Mouse (Mus musculus) forebrain, embryonic 16.5 days (tissue): ENCODE results near the gene Ccdc22. TPM values are rescaled to one million over a fixed set of nuclear protein-coding genes. Genes with fewer than 3 reads are reported as not detected.

Source experiments
- ATAC-seq: fragments of 200-750 bp; cut with Nextera tagmentation; 2 replicates; pipeline ENCODE4 v1.8.0; 2017; ENCODE audit warnings: mild to moderate bottlenecking, moderate library complexity
- H3K27ac ChIP-seq: fragments of 300-500 bp; sonication (generic); 2 replicates; pipeline ENCODE4 v1.5.1; 2014; ENCODE audit warnings: low read length, control low read depth
- H3K27me3 ChIP-seq: fragments of 300-500 bp; sonication (generic); replicated peaks from 2 replicates; pipeline ENCODE4 v1.6.1; 2014; ENCODE audit warnings: low read length; ENCODE audit not compliant: control insufficient read depth, insufficient read depth
- H3K36me3 ChIP-seq: fragments of 300-500 bp; sonication (generic); 2 replicates; pipeline ENCODE4 v1.6.1; 2014; ENCODE audit not compliant: control insufficient read depth, insufficient read depth
- H3K4me1 ChIP-seq: fragments of 300-500 bp; sonication (generic); replicated peaks from 2 replicates; pipeline ENCODE4 v1.6.1; 2014; ENCODE audit warnings: low read length; ENCODE audit not compliant: control insufficient read depth, insufficient read depth
- H3K4me2 ChIP-seq: fragments of 300-500 bp; sonication (generic); 2 replicates; pipeline ENCODE4 v1.6.1; 2014; ENCODE audit warnings: mild to moderate bottlenecking, low read length, control low read depth
- H3K4me3 ChIP-seq: fragments of 300-500 bp; sonication (generic); replicated peaks from 2 replicates; pipeline ENCODE4 v1.5.1; 2014; ENCODE audit warnings: mild to moderate bottlenecking, low read length, control low read depth
- H3K9ac ChIP-seq: fragments of 300-500 bp; sonication (generic); replicated peaks from 2 replicates; pipeline ENCODE4 v1.6.1; 2014; ENCODE audit warnings: low read depth, low read length, control low read depth
- H3K9me3 ChIP-seq: fragments of 300-500 bp; sonication (generic); 2 replicates; pipeline ENCODE4 v1.6.1; 2016; ENCODE audit warnings: low read length; ENCODE audit not compliant: control insufficient read depth
- WGBS: fragments of 180-500 bp; shearing (Covaris S2); extraction: QIAGEN DNeasy Blood & Tissue Kit; methylation state at CpG from one replicate; pipeline ENCODE4 v1.1.7; 2014; 5-methylcytosine and 5-hydroxymethylcytosine counted together
- polyA plus RNA-seq: library from polyadenylated mRNA; unstranded; fragments of >200 nt; fragmentation: Nextera tagmentation; extraction: Ambion mirVana; gene quantifications from 2 replicates; pipeline ENCODE4 v1.2.1, GENCODE M21; 2015

The Ccdc22 gene
- polyA plus RNA-seq, 1 experiment from 2014 or later = 40.5 TPM

DNA sequence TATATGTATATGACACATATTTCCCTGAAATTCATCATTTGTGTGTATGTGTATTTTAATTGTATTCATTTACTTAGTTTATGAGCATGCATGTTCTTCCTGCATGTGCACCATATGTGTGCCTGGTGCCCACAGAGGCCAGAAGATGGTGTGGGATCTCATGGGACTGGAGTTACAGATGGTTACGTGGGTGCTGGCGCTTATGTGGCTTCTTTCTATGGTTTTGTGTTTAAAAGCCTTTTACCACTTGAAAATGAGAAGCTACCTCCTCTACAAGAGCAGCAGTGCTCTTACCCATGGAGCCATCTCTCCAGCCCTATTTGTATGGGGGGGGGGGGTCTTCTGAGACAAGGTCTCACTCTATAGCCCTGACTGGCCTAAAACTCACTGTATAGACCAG is 24.2 kb downstream of the Ccdc22 start:
- H3K4me1 ChIP-seq = no peaks in the 10 kb centered on the region
- no peak overlapping the region for H3K27ac ChIP-seq
- no peaks in the 10 kb centered on the region for H3K36me3 ChIP-seq
- H3K9me3 ChIP-seq = no peaks in the 10 kb centered on the region
- no peak for ATAC-seq
- no peaks in the 10 kb centered on the region for H3K27me3 ChIP-seq
- H3K4me3 ChIP-seq = no peak overlapping the region
- 84% methylated on average over 2 of the region's 2 CpGs for WGBS
- H3K4me2 ChIP-seq = no peak overlapping the region
- H3K9ac ChIP-seq = no peak overlapping the region

DNA sequence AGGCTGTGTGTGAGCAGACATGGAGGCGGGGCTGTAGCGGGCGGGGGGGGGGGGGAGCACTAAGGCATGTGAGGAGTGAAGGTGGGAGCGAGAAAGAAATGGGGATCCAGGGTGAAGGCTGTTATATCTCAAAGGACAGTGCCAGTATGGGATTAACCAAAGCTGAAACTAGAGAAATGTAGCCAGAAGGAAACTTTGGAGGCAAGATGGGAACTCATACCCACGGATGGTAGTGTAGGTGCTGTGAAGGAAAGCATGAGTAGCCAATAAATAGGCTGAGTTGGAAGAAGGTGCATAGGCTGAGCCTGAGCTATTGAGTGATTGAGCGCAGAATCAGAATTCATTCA is 30.5 kb downstream of the Ccdc22 start:
- ATAC-seq = peak; percentile 4
- no peaks in the 10 kb centered on the region for H3K9me3 ChIP-seq
- WGBS = 32% methylated on average over 3 of the region's 6 CpGs
- no peaks in the 10 kb centered on the region for H3K27me3 ChIP-seq
- H3K4me2 ChIP-seq = peak overlapping the region; percentile 51
- peak overlapping the region; percentile 57 for H3K4me3 ChIP-seq
- no peaks in the 10 kb centered on the region for H3K36me3 ChIP-seq
- peaks cover 17% of the 10 kb centered on the region for H3K4me1 ChIP-seq
- peak overlapping the region; percentile 89 for H3K27ac ChIP-seq
- peak overlapping the region; percentile 42; the same call in 1 of the 2 replicates for H3K9ac ChIP-seq

DNA sequence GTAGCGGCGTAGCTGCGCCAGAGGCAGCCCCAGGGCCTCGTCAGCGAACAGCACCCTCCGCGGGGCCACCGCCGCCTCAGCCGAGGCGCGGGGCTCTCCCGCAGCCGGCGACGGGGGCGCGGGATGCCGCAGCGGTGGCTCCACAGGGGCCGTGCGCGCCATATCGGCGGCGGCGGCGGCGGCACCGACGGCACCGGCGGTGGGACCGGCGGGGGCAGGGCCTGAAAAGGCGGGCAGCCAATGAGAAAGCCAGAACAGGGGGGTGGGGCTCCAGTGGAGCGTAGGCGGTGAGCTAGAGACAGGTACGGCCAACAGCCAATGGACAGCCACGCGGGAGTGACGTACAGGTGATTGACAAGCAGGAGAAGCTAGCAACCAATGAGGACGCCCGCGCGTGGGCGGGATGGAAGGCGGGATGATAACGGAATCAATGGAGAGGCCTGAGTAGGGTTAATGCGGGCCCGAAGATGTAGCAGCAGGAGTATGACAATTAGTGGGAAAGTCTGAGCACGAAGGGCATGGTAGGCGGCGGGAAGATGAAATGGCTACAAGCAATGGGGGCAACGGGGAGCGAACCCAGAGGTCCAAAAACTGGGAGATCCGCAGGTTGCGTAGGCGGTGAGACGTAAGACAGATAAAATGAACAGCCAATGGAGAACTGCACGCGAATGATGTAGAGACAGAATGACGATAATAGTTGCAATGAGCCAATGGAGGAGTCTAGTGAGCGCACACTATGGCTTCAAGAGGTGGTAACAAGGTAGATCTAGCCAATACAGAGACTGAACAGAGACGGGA is 31.0 kb downstream of the Ccdc22 start, which contains the start of gene Ppp1r3f:
Gene Ppp1r3f (minus strand): TSS at position 197 of the 798 bp plus-strand sequence.
- peak within 1 kb of the TSS; percentile 72 for H3K9ac ChIP-seq
- no peaks in the 10 kb centered on the region for H3K9me3 ChIP-seq
- H3K4me3 ChIP-seq = peak within 1 kb of the TSS; percentile 57
- H3K4me1 ChIP-seq = peaks cover 17% of the 10 kb centered on the region
- H3K27ac ChIP-seq = peak within 1 kb of the TSS; percentile 89
- H3K27me3 ChIP-seq = no peaks in the 10 kb centered on the region
- 22% methylated on average over 32 of the region's 65 CpGs for whole genome bisulfite sequencing
- H3K4me2 ChIP-seq = peak within 1 kb of the TSS; percentile 65
- no peaks in the 10 kb centered on the region for H3K36me3 ChIP-seq
- peak; percentile 97 for ATAC-seq

DNA sequence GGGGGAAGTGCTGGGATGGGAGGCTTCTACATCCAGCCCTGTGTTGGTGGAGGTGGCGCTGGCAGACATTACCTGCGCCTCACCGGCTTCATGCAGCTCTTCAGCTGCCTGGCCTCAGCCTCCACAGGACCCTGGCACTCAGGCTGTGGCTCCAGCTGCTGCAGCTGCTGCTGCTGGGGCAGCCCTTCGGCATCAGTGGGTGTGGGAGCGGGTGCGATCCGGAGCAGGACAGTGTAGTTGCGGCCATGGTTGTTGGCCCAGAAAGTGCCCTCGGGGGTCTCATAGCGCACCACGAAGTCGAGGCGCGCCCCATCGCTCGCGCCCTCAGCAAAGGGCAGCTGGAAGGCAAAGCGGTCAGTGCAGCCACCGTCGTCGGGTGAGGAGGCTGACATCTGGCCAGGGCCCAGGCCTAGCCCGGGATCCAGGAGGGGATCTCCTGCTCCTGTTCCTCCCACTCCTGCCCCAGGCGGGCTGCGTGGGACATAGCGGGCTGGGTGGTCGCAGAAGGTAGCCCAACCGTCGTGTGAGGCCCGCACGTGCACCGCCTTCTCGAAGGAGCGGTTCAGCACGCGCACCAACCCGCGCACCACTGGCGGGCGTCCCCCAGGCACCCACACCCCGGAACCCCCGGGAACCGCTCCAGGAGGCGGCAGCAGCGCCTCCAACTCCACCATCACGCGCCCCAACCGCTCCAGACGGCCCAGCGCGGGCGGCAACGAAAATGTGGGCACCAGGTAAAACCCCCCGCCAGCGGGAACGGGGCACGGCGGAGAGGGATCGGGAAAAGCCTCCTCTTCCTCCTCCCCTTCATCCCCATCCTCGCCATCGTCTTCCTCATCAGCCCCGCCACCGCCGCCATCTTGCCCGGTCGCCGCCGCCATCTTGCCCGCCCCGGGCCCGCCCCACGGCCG is 31.9 kb downstream of the Ccdc22 start, which contains the start of gene Foxp3:
Gene Foxp3 (plus strand): TSS at position 469 of the 911 bp plus-strand sequence.
- no peaks in the 10 kb centered on the region for H3K27me3 ChIP-seq
- no peaks in the 10 kb centered on the region for H3K9me3 ChIP-seq
- H3K4me3 ChIP-seq = peak within 1 kb of the TSS; percentile 57
- peak; percentile 1; the same call in 1 of the 2 replicates for ATAC-seq
- peak within 1 kb of the TSS; percentile 65 for H3K4me2 ChIP-seq
- H3K9ac ChIP-seq = peak within 1 kb of the TSS; percentile 72
- H3K27ac ChIP-seq = peak within 1 kb of the TSS; percentile 89
- no peaks in the 10 kb centered on the region for H3K36me3 ChIP-seq
- 45% methylated on average over 46 of the region's 72 CpGs for WGBS
- peaks cover 17% of the 10 kb centered on the region for H3K4me1 ChIP-seq

DNA sequence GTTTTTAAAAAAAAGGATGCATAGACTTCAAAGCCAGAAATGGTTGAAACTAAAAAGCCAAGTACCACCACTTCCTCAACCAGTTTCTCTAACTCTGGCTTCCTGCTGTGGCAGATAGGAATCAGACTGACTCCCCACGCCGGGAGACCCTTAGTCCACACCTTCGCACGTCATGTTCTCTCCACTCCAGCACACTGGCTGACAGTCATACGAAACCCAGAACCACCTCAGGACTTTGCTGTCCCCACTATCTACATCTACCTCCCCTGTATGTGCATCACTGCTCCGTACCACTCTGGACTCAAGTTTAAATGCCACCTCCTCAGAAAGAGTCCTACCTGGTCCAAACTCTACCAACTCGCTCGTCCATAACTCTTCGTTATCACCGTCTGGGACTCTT is 32.9 kb downstream of the Ccdc22 start:
- Histone ChIP-seq H3K4me3 (no peak overlapping the region), H3K4me1 (peaks cover 17% of the 10 kb centered on the region), H3K9me3 (no peaks in the 10 kb centered on the region), H3K27me3 (no peaks in the 10 kb centered on the region), H3K27ac (no peak overlapping the region), H3K4me2 (peak overlapping the region; percentile 65; the same call in 1 of the 2 replicates), H3K9ac (no peak overlapping the region), H3K36me3 (no peaks in the 10 kb centered on the region)
- no peak for ATAC-seq
- WGBS = 89% methylated on average over 10 of the region's 10 CpGs

DNA sequence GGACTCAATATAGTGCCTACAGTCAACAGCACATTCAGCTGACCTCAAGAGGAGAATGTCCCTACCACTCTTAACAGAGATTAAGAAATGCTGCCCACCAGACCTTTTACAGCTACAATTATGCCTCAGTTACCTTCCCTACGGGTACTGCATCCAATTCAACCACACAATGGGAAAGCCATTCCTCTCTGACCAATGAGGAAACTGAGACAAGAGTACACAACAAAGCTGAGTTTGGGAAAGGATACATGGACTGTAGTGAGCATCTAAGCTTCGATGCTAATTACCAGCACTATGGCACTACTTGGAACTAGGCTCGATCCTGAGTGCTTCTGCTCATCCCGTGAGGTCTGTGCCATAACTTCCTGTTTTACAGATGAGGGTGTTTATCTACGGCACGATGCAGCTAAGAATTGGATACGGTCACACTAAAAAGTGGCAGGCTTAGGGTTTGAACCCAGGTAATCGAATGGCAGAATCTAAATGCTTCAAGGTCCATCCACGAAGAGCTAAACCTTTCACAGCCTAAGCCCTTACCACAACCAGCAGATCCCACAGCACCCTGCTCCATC is 33.7 kb downstream of the Ccdc22 start:
- Histone ChIP-seq H3K9me3 (no peaks in the 10 kb centered on the region), H3K4me1 (peaks cover 17% of the 10 kb centered on the region), H3K36me3 (no peaks in the 10 kb centered on the region), H3K4me2 (no peak overlapping the region), H3K27ac (no peak overlapping the region), H3K27me3 (no peaks in the 10 kb centered on the region), H3K4me3 (no peak overlapping the region), H3K9ac (no peak overlapping the region)
- no peak for ATAC-seq
- 93% methylated on average over 9 of the region's 9 CpGs for WGBS

DNA sequence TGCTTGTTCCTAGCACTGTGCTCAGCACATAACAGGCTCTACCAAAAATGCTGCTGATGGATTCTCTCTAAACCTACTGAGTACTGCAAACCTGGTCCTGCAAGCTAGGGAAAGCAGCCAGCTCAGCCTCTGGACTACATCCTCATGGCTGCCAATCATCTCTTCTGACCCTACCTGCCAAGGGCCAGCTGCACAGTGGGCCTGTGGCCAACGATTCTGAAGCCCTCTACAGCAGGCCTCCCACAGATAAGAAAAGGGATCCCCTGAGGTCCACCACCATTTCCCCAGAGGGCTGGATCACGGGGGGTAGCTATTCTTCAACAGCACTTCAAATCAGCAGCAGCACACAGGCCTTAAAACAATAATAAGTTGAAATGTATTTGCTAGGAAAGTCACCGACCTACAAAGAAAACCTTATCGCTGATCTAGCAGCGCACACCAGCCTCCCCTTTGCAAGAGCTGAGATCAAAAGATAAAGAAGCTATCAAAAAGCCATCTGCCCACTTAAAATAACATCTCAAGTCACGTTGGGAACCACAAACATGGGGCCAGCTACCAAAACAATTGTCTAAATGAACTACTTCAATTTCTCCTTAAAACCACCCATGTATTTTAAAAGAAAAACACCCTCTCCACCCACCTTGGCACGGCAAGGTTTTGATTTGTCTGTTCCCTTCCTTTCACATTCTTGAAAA is 34.7 kb downstream of the Ccdc22 start:
- Histone ChIP-seq H3K4me2 (no peak overlapping the region), H3K9me3 (no peaks in the 10 kb centered on the region), H3K27ac (no peak overlapping the region), H3K9ac (no peak overlapping the region), H3K36me3 (no peaks in the 10 kb centered on the region), H3K4me1 (peaks cover 17% of the 10 kb centered on the region), H3K27me3 (no peaks in the 10 kb centered on the region), H3K4me3 (no peak overlapping the region)
- no peak for ATAC-seq
- WGBS = 63% methylated on average over 7 of the region's 7 CpGs

DNA sequence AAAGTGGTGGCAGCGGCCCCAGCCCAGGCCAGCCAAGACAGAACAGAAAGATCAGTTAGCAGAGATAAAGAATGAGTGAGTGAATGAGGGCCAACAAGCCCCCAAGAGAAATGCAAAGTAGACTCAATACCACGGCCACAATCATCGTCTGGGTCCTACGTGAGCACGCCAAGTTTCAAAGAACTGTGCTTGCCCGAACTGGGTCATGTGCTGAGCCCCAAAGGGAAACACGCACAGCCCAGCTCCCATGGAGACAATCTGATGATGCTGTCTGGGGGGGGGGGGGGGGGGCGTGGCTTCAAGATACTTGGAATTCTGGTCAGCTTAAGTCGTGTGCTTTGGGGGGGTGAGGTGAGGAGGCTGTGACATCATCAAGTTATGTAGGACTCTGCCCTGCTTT is 37.8 kb downstream of the Ccdc22 start:
- H3K4me2 ChIP-seq = no peak overlapping the region
- no peaks in the 10 kb centered on the region for H3K27me3 ChIP-seq
- H3K36me3 ChIP-seq = no peaks in the 10 kb centered on the region
- no peaks in the 10 kb centered on the region; the same call in 1 of the 2 replicates for H3K9me3 ChIP-seq
- no peak overlapping the region for H3K27ac ChIP-seq
- no peak for ATAC-seq
- WGBS = 80% methylated on average over 8 of the region's 9 CpGs
- H3K4me1 ChIP-seq = peaks cover 8% of the 10 kb centered on the region
- H3K9ac ChIP-seq = no peak overlapping the region
- H3K4me3 ChIP-seq = no peak overlapping the region
